Mouse (Mus musculus) G1E (cell line): Measurements from ENCODE around the gene Plppr3. TPM values are rescaled to one million over a fixed set of nuclear protein-coding genes. Genes with fewer than 3 reads are reported as not detected.

ENCODE experiments used
- ATAC-seq: 2 replicates; pipeline ENCODE4 v1.8.0; 2016; ENCODE audit warnings: mild to moderate bottlenecking; ENCODE audit not compliant: insufficient number of reproducible peaks, poor library complexity, low FRiP score, severe bottlenecking; ENCODE audit errors: extremely low read depth
- DNase-seq: peaks from one replicate; pipeline ENCODE4 v3.0.0; 2012; ENCODE audit warnings: low spot score
- H3K27me3 ChIP-seq: 2 replicates; pipeline ENCODE4 v1.6.1; 2012; ENCODE audit warnings: mild to moderate bottlenecking, low read length, inconsistent platforms; ENCODE audit not compliant: insufficient read depth
- H3K36me3 ChIP-seq: replicated peaks from 2 replicates; pipeline ENCODE3; 2012; ENCODE audit warnings: mild to moderate bottlenecking, inconsistent platforms
- H3K4me1 ChIP-seq: 2 replicates; pipeline ENCODE4 v1.6.1; 2012; ENCODE audit warnings: low read depth, low read length, inconsistent platforms, mixed read lengths; ENCODE audit not compliant: insufficient read depth
- H3K4me3 ChIP-seq: 2 replicates; pipeline ENCODE4 v1.5.1; 2012; ENCODE audit warnings: low read depth, mild to moderate bottlenecking, inconsistent platforms, low read length, moderate library complexity, mixed read lengths
- H3K9me3 ChIP-seq: replicated peaks from 2 replicates; pipeline ENCODE4 v1.6.1; 2012; ENCODE audit warnings: inconsistent platforms
- CTCF ChIP-seq: IDR thresholded peaks from 2 replicates; pipeline ENCODE4 v1.5.1; 2012; ENCODE audit warnings: low read depth, low read length, inconsistent platforms, mixed read lengths
- GATA1 ChIP-seq: IDR thresholded peaks from 2 replicates; pipeline ENCODE4 v1.6.1; 2012; ENCODE audit warnings: borderline replicate concordance, low read length, inconsistent platforms, mixed read lengths
- GATA2 ChIP-seq: IDR thresholded peaks from 2 replicates; pipeline ENCODE4 v1.6.1; 2012; ENCODE audit warnings: low read depth, low read length, inconsistent platforms, borderline replicate concordance
- POLR2AphosphoS5 ChIP-seq: IDR thresholded peaks from 2 replicates; pipeline ENCODE4 v1.6.1; 2012; ENCODE audit warnings: low read depth, low read length, inconsistent platforms; ENCODE audit not compliant: insufficient replicate concordance
- TAL1 ChIP-seq: conservative IDR thresholded peaks from 2 replicates; pipeline ENCODE4 v1.6.1; 2012; ENCODE audit warnings: low read depth, low read length, inconsistent platforms, mixed read lengths
- polyA plus RNA-seq: library from polyadenylated mRNA; stranded (reverse); fragments of >175 nt; gene quantifications from 2 replicates; pipeline ENCODE4 v1.2.3, GENCODE M21; 2012
- total RNA-seq, 2 experiments: library from RNA; stranded (forward) in 1 of 2; stranded (reverse) in 1 of 2; fragments of 200-1000 nt in 1 of 2; fragments of >200 nt in 1 of 2; fragmentation: Nextera tagmentation in 1 of 2; gene quantifications; 2 replicates each; pipeline ENCODE4 v1.2.3; 2014 to 2017

The Plppr3 gene
- total RNA-seq (2014; fragmentation: Nextera tagmentation) (not detected in 2 replicates), total RNA-seq (2017) (0.06 and 0.82 TPM in 2 replicates), polyA plus RNA-seq (0.13 and 0.20 TPM in 2 replicates)

DNA sequence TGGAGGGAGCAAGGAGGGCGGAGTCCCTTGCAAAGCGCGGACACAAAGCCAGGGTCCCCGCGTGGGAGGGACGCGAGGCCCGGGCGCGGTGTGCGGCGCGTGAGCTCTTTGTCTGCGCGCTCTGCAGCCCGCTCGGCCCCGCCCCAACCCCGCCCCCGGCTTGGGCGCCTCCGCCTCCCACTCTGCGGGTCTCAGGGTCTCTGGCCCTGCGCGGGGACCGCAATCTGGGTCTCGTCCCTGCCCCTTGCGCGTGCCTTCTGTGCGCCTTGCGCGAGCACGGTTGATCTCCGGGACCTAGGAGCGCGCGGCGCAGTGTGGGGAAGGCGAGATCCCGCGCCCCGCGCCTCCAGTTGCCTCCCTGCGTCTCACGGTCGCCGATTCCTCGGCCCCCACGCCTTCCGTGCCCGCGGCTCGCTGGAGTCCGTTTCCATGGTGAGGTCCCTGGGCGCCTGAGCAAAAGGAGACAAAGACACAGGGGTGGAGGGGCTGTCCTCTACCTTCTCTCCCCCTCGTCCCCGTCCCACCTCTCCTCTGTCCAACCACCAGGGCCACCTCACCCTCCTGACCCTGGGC, at the start of gene Plppr3, which contains the start of gene Prtn3:
TSS of gene Plppr3 (minus strand) at position 345 of the 573 bp plus-strand sequence.
TSS of gene Prtn3 (plus strand) at position 187 of the 573 bp plus-strand sequence.
- TF ChIP-seq POLR2AphosphoS5 (no peak), GATA1 (no peak), CTCF (no peak), GATA2 (no peak), TAL1 (no peak)
- Histone ChIP-seq H3K27me3 (peaks cover 51% of the 10 kb centered on the region), H3K9me3 (no peaks in the 10 kb centered on the region), H3K36me3 (no peaks in the 10 kb centered on the region), H3K4me1 (peaks cover 47% of the 10 kb centered on the region), H3K4me3 (peak within 1 kb of the TSS; percentile 60; the same call in 1 of the 2 replicates)
- DNase-seq (no peak), ATAC-seq (no peak)

DNA sequence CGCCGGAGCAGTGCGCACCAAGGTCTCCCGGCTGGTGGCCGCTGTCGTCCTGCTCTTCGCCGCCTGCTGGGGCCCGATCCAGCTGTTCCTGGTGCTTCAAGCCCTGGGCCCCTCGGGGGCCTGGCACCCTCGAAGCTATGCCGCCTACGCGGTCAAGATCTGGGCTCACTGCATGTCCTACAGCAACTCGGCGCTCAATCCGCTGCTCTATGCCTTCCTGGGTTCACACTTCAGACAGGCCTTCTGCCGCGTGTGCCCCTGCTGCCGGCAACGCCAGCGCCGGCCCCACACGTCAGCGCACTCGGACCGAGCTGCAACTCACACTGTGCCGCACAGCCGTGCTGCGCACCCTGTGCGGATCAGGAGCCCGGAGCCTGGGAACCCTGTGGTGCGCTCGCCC, 47.1 kb upstream of the Plppr3 start:
- H3K9me3 ChIP-seq = peaks cover 15% of the 10 kb centered on the region
- no peaks in the 10 kb centered on the region for H3K36me3 ChIP-seq
- H3K4me1 ChIP-seq = peaks cover 64% of the 10 kb centered on the region
- no peak for ATAC-seq
- TF ChIP-seq POLR2AphosphoS5 (no peak), GATA2 (no peak), TAL1 (no peak), GATA1 (no peak), CTCF (no peak)
- no peaks in the 10 kb centered on the region; the same call in 1 of the 2 replicates for H3K27me3 ChIP-seq
- no peak overlapping the region for H3K4me3 ChIP-seq
- DNase-seq = no peak

DNA sequence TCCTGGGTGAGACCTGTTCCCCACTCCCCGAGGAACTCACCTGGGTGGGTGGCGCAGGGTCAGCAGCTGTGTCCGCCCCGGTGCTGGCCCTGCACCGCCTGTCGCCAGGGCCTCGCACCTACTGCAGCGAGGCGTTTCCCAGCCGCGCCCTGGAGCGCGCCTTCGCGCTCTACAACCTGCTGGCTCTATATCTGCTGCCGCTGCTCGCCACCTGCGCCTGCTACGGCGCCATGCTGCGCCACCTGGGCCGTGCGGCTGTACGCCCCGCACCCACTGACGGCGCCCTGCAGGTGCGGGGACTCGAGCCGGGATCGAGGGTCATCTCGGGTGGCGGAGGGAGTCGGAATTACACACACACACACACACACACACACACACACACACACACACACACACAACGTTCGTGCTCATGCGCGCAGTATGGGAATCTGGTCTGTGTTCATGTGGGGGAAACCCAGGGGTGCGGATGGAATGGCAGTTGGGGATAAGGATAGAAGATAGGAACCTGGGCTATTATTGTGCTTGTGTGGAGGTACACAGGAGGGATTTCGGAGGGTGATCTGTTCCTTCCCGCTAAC, 46.6 kb upstream of the Plppr3 start, which contains the start of gene R3hdm4:
TSS of gene R3hdm4 (minus strand) at position 251 of the 578 bp plus-strand sequence.
- ATAC-seq (no peak), DNase-seq (no peak)
- Histone ChIP-seq H3K27me3 (no peaks in the 10 kb centered on the region; the same call in 1 of the 2 replicates), H3K4me3 (peak within 1 kb of the TSS; percentile 26; the same call in 1 of the 2 replicates), H3K4me1 (peaks cover 61% of the 10 kb centered on the region), H3K36me3 (no peaks in the 10 kb centered on the region), H3K9me3 (peaks cover 15% of the 10 kb centered on the region)
- no peak for TF ChIP-seq GATA2
- TF ChIP-seq GATA1 = no peak
- TF ChIP-seq CTCF = no peak
- no peak for TF ChIP-seq POLR2AphosphoS5
- no peak for TF ChIP-seq TAL1

DNA sequence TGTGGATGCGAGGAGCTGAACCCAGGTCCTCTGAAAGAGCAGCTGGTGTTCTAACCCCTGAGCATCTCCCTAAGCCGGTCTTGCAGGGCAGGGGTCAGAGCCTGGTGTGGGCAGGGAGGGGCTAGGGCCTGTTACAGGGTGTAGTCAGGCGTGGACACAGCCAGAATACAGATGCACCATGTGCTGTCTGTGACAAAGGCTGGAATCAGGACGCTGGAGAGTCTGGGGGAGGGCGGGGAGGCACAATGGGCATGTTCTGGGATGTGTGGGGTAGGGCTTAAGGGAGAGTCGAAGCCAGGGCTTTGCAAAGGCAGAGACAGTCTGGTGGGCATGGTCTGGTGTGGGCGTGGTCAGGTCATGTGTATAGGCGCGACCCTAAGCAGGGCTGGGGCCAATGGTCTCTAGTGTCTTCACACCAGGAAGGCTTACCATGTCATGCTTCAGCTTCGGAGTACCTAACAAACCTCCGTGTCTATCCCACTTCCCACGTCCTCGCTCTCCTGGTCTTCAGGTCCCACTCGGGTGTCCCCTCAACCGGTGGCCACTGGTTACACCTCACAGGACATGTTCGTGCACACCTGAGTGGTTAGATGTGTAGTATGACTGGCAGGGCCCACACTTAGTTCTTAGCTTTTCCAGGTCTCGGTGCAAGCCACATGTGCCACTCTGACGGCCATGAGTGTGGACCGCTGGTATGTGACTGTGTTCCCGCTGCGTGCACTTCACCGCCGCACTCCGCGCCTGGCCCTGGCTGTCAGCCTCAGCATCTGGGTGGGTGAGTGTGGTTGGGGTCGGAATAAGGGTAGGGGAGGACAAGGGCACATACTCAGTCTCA, 45.8 kb upstream of the Plppr3 start:
- ATAC-seq = no peak
- Histone ChIP-seq H3K9me3 (peaks cover 15% of the 10 kb centered on the region), H3K4me3 (0 out of 2 replicates have a peak overlapping the region, but pooled peaks have one; percentile 26)

DNA sequence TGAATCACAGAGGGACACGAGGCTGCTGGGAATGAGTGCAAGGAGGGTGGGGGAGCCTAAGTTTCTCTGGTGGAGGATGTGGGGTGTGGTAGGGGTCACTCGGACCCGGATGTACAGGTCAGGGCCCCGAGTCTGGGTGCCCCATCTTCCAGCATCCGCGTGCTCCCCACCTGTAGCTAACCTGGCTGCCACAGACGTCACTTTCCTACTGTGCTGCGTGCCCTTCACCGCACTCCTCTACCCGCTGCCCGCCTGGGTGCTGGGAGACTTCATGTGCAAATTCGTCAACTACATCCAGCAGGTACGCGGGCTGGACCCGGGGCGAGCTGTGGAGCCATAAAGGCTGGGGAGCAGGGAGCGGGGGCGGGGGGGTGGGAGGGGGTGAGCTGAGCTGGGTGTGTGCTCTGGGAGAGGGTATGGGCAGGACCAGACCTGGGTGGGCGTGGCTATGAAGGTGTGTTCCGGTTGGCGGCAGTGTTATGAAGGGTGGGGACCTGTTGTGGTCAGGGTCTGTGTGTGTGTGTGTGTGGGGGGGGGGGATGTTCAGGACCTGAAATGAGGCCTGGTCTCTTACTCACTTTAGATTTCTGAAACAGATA, 44.9 kb upstream of the Plppr3 start:
- peaks cover 15% of the 10 kb centered on the region for H3K9me3 ChIP-seq
- ATAC-seq (no peak), DNase-seq (no peak)
- TF ChIP-seq CTCF (no peak), TAL1 (no peak), GATA2 (no peak), GATA1 (no peak), POLR2AphosphoS5 (no peak)
- H3K4me1 ChIP-seq = peaks cover 66% of the 10 kb centered on the region
- peaks cover 3% of the 10 kb centered on the region for H3K36me3 ChIP-seq
- H3K4me3 ChIP-seq = peak overlapping the region; percentile 54; the same call in 1 of the 2 replicates
- H3K27me3 ChIP-seq = no peaks in the 10 kb centered on the region; the same call in 1 of the 2 replicates

More for the DNA sequence above, 45.8 kb upstream of the Plppr3 start:
- DNase-seq = no peak
- Histone ChIP-seq H3K27me3 (no peaks in the 10 kb centered on the region; the same call in 1 of the 2 replicates), H3K4me1 (peaks cover 62% of the 10 kb centered on the region), H3K36me3 (peaks cover 1% of the 10 kb centered on the region)
- TF ChIP-seq GATA1 = no peak
